Mouse (Mus musculus) left cerebral cortex, adult 8-10 months (tissue): ENCODE measurements around the gene 0610012G03Rik. TPM values are rescaled to one million over a fixed set of nuclear protein-coding genes. Genes with fewer than 3 reads are reported as not detected.
A peak's percentile ranks its signal among the peaks of the same experiment; 100 is the strongest.
"Not testable (repeated sequence)": the region's sequence is repeated elsewhere in the genome, so short reads cannot be mapped to it uniquely, and the experiment has no call there.

Source experiments
- DNase-seq, 2 experiments: peaks; one replicate each; pipeline ENCODE4 v3.0.0; 2022; ENCODE audit warnings: low spot score in 2 of 2
- total RNA-seq, 4 experiments: library from RNA; stranded (reverse); gene quantifications; 2 replicates each; pipeline ENCODE4 v1.2.4; 2022

The 0610012G03Rik gene
- 10 to 100 TPM; 34.8 to 38.9 (median 36.8) TPM for total RNA-seq

- peak; percentile 92 to 93 for DNase-seq
These were observed at the start of gene 0610012G03Rik, which contains the start of gene Ncbp2 for GRCm38 (mm10) chr16:31948345-31948774. 0610012G03Rik (minus strand) TSS chr16:31948494. Ncbp2 (plus strand) TSS chr16:31948513.

DNA sequence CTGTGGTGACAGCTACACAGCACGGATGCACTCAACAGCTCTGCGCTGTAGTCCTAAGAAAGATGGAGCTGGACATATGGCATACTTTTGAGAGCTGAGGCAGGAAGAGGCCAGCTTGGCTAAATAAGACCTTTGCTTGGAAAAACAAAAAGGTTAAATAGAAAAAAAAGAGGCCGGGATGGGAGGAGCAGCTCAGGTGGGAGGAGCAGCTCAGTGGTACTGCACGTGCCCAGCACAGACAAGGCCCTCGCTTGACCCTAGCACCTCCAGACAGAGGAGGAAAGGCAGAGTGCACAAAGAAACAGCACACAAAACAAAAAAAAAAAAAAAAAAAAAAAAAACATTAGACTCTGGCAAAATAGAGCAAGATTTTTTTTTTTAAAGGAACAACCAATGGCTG is 48.1 kb upstream of the 0610012G03Rik start:
- no peak for DNase-seq

DNA sequence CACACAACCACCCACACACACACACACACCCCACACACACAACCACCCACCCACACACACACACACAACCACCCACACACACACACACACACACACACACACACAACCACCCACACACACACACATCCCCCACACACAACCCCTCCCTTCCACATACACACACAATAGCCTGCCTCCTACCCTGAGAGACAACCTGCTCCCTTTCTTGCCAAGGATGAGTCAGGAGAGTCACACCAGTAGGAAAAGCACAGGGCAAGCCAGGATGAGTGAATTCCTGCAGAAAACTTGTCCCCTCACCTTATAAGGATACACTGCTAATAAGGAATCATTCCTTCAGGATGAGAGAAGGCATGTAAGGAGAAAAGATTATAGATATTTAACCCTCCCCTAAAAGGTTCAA is 45.7 kb upstream of the 0610012G03Rik start:
- no peak for DNase-seq

DNA sequence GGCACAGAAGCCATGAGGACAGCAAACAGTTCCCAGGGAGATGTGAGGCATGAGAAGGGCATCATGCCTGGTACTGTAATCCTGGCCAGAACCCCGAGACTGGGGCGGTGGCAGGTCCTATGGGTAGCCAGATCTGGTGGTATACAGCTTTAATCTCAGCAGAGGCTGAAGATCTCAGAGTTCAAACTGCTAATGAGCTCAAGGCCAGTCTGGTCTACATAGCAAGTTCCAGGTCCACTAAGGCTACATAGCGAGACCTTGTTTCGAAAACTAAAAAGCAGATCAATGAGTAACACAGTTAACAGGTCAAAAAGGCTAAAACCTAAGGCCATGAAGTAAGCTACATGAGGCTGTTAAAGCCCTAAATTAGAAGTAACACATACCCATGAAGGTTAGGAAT is 44.9 kb upstream of the 0610012G03Rik start:
- DNase-seq: no peak

DNA sequence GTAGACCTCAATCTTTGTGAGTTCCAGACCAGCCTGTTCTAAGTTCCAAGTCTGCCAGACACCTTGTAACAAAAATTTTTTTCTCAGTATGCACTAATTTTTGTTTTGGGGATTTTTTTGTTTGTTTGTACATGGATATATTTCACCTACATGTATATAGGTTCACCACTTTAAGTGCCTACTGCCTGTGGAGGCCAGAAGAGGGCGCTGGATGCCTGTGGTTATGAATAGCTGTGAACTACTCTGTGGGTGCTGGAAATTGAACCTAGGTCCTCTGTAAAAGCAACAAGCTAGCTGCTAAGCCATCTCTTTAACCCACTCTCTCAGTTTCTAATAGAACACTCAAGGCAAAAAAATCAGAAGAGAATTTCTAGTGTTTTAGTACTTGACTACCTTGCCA is 43.7 kb upstream of the 0610012G03Rik start:
- DNase-seq: no peak

DNA sequence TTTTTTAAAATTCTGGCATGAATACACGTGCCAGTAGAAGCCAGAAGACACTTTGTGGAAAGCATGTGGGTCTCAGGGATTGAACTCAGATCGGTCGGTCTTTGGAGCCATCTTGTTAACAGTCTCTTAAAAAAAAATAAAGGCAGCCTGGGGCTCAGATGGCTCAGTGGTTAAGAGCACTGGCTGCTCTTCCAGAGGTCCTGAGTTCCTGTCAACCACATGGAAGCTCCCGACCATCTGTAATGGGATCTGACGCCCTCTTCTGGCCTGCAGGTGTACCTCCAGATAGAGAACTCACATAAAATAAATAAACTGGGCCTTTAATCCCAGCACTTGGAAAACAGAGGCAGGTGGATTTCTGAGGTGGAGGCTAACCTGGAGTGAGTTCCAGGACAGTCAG is 32.7 kb upstream of the 0610012G03Rik start:
- DNase-seq: no peak

GRCm38 (mm10) chr16:31979501-31979900 is 31.2 kb upstream of the 0610012G03Rik start:
- DNase-seq: no peak

DNA sequence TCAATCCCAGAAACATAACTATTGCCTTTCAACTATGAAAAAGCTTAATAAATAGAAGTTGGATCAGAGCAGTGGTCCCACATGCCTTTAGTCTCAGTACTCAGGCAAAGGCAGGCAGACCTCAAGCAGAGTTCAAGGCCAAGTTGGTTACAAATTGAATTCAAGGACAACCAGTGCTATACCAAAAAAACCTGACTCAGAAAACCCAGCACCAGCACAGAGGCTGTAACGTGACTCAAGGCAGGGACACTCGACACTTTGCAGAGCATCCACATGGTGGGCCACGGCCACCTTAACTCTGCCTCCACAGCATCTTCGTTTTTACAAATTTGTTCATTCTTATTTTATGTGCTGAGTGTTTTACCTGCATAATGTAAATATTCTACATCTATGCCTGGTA is 27.0 kb upstream of the 0610012G03Rik start:
- no peak for DNase-seq

GRCm38 (mm10) chr16:31963224-31963623 is 14.9 kb upstream of the 0610012G03Rik start:
- no peak for DNase-seq

GRCm38 (mm10) chr16:31947901-31948316 is 385 bp downstream of the 0610012G03Rik start:
- peak in 1 of 2 experiments; percentile 45 for DNase-seq

- DNase-seq: no peak
These were observed 961 bp downstream of the 0610012G03Rik start for GRCm38 (mm10) chr16:31947333-31947732.

DNA sequence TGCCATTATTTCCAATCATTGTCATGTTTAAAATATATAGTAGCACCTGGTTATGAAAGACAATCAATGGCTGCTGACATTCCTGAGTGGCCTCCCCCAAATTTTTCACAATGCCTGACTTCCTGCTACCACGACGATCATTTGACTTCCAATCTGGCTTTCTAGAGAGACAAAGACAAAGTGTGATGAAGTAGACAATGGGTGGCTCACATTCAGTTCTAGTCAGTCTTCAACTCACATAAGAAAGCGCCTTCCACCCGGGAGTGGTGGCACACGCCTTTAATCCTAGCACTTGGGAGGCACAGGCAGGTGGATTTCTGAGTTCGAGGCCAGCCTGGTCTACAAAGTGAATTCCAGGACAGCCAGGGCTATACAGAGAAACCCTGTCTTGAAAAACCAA is 2.3 kb downstream of the 0610012G03Rik start:
- DNase-seq: not testable (repeated sequence)

DNA sequence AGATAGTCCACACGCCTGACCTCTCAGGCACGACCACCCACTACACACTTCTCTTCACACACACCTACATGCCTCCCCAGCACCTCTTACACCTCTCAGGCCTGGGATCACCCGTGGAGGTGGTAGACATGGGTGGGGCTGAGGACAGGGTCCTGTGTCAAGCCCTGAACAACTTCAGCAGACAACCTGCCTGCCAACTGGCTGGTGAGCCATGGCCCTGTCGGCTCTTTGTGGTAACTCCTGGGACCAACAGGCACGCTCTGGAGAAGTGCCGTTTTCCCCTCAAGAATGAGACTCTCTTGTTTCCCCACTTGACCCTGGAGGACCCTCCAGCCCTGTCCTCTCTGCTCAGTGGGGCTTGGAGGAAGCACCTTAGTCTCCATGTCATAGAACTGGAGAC is 2.9 kb downstream of the 0610012G03Rik start:
- no peak for DNase-seq

GRCm38 (mm10) chr16:31944698-31945255 is 3.5 kb downstream of the 0610012G03Rik start:
- no peak for DNase-seq

DNA sequence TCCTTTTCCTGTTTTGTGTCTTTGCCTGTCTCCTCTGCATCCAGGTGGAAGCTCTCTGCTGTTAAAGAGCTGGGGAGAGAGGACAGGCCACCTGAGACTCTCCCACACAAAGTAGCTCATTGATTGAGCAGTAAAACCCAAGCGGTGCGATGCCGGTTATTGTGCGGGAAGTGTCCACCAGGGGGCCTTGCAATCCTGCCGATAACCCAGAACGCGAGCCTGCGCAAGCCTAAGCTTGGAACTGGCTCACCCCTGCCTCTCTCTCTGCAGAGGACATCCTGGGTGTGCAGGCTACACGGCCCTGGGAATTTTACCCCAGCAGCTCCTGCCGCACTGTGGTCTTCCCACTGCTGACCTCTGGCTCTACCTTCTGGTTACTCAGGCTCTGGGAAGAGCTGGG is 4.3 kb downstream of the 0610012G03Rik start:
- DNase-seq: peak; percentile 67 to 68

DNA sequence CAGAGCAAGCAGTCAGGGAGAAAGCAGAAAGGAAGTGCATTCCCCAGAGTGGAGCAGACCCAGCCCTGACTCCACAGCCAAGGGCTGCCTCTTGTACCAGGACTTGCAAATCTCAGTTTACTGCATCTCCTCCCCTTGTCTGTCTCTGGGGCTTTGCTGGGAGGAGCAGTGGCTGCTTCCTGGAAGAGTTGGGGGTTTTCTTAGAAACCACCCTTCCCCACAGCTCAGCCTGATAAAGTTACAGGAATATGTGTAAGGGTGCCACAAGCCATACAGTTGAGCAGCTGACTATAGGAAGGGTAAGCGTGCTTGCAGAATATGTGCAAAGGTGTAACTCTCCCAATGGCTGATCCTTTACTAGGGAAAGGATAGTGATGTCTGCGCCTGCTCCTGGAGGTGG is 7.7 kb downstream of the 0610012G03Rik start:
- DNase-seq: no peak

DNA sequence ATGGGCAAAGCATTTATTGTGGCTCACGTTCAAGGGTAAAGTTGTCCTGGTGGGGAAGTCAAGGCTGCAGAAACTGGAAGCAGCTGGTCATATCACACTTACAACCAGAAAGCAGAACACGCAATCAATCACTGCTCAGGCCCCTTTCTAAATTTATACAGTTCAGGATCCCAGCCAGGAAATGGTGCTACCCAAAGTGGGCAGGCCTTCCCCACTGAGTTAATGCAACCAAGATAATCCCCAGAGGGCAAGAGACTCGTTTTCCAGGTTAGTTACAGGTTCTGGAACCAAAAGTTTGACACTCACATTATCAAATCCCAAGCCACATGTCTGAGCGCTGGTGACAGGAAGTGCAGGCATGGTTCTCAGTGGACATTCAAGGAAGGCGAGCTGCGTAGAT is 9.4 kb downstream of the 0610012G03Rik start:
- DNase-seq: no peak

- DNase-seq: no peak
These were observed 11.7 kb downstream of the 0610012G03Rik start for GRCm38 (mm10) chr16:31936568-31936967.

DNA sequence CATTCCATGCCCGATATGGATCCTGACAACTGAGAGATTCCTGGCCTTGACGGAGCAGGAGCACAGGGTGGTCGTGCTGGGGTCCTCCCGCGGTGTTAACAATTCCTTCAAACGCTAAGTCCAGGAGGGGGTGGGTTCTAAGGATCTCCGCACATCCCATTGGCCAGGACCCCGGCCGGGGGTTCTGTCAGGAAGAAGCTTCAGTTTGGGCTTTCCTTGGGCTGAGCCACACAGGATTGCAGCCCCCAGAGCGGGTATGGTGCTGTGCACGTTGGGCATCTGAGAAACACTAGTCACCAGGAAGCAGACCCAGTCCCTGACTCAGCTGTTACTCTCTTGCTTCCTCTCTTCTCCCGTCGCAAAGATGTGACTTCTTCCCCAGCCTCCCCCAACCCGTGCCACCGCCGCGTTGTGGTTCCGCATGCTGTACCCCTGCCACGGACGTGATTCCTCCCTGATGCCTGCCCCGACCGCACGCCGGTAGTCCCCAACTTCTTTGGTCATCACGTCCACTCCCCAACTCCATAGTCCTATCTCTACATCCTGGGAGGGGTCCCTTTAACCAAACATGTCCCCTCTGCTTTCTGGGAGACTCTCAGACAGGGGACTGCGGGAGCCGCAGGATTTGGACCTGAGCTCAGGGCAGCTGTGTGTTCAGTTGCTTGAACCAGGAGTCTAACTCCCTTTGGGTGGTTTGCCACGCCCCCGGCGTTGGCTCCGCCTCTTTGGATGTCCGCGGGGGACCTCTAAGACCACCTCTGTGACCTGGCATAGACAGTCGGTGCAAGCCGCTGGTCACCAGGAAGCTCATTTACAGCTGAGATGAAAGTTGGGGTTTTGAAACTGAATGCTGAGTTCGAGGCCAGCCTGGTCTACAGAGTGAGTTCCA is 13.0 kb downstream of the 0610012G03Rik start:
- peak in 1 of 2 experiments; percentile 44 for DNase-seq

- DNase-seq: no peak
These were observed 13.7 kb downstream of the 0610012G03Rik start for GRCm38 (mm10) chr16:31934550-31935010.

DNA sequence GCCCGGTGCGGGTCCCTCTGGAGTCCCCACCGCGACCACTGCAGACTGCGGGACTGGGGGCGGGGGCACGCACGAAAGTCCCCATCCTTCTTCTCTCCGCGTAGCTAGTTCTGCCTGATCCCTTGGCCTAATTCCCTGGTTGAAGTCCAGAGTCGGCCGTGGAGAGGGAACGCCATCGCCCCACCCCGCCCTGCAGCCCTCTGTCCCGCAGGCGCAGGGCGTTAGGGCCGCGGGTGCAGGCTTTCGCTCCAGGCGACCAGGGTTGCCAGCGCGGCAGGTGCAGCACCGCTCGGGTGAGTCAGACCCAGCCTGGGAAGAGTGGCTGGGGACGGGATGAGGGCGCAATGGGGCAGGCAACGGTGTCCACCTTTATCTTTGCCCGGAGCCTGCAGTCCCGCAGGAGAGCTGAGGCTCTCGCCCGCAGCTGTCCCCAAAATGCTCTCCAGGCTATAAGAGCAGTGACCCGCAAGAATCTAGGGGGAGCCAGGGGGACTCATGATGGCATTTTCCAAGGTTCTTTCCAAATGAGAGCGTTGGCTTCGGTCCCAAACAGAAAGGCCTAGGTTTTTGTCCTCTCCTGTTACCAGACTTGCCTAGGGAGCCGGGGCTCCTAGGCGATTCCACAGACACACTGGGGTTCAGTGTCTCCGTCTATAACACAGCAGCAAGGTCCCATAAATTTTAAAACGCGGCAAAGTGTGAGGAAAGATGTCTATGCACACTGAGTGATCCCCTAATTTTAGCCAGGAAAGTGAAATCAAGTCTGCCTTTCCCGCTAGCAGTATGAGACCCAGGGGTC is 14.3 kb downstream of the 0610012G03Rik start, which contains the start of gene Pigz:
Gene Pigz (plus strand): TSS at position 101 of the 799 bp plus-strand sequence.
- DNase-seq: peak; percentile 53 to 63
